Mouse (Mus musculus) hindbrain, embryonic 14.5 days (tissue): ENCODE measurements around the gene Zfp422. TPM values are rescaled to one million over a fixed set of nuclear protein-coding genes. Genes with fewer than 3 reads are reported as not detected.
"Not testable (repeated sequence)": the region's sequence is repeated elsewhere in the genome, so short reads cannot be mapped to it uniquely, and the experiment has no call there.

Source experiments
- ATAC-seq: fragments of 200-750 bp; cut with Nextera tagmentation; 2 replicates; pipeline ENCODE4 v1.8.0; 2017; ENCODE audit warnings: moderate number of reproducible peaks, mild to moderate bottlenecking, moderate TSS enrichment, moderate library complexity; ENCODE audit not compliant: low FRiP score
- DNase-seq: peaks from one replicate; pipeline ENCODE4 v3.0.0-alpha.2; 2015; ENCODE audit warnings: low spot score
- H3K27ac ChIP-seq: fragments of 300-500 bp; sonication (generic); 2 replicates; pipeline ENCODE4 v1.5.1; 2014; ENCODE audit warnings: mild to moderate bottlenecking, moderate library complexity
- H3K27me3 ChIP-seq: fragments of 300-500 bp; sonication (generic); 2 replicates; pipeline ENCODE4 v1.6.1; 2014; ENCODE audit warnings: mild to moderate bottlenecking, low read length, mixed read lengths; ENCODE audit not compliant: control insufficient read depth, insufficient read depth
- H3K36me3 ChIP-seq: fragments of 300-500 bp; sonication (generic); replicated peaks from 2 replicates; pipeline ENCODE4 v1.6.1; 2014; ENCODE audit not compliant: control insufficient read depth, insufficient read depth
- H3K4me1 ChIP-seq: fragments of 300-500 bp; sonication (generic); replicated peaks from 2 replicates; pipeline ENCODE4 v1.6.1; 2014; ENCODE audit warnings: antibody characterized with exemption, low read length, mixed read lengths; ENCODE audit not compliant: control insufficient read depth, insufficient read depth
- H3K4me2 ChIP-seq: fragments of 300-500 bp; sonication (generic); replicated peaks from 2 replicates; pipeline ENCODE4 v1.6.1; 2014; ENCODE audit warnings: mild to moderate bottlenecking, moderate library complexity
- H3K4me3 ChIP-seq: fragments of 300-500 bp; sonication (generic); replicated peaks from 2 replicates; pipeline ENCODE4 v1.5.1; 2014; ENCODE audit warnings: mild to moderate bottlenecking, low read length
- H3K9ac ChIP-seq: fragments of 300-500 bp; sonication (generic); 2 replicates; pipeline ENCODE4 v1.6.1; 2014
- H3K9me3 ChIP-seq: fragments of 300-500 bp; sonication (generic); 2 replicates; pipeline ENCODE4 v1.6.1; 2016; ENCODE audit warnings: low read length; ENCODE audit not compliant: control insufficient read depth
- whole genome bisulfite sequencing: fragments of 180-500 bp; shearing (Covaris S2); extraction: QIAGEN DNeasy Blood & Tissue Kit; methylation state at CpG from one replicate; pipeline ENCODE4 v1.1.7; 2014; 5-methylcytosine and 5-hydroxymethylcytosine counted together
- microRNA-seq: library from miRNA; unstranded; fragments of <30 nt; microRNA quantifications from one replicate; pipeline ENCODE4, GENCODE M21; 2016
- polyA plus RNA-seq: library from polyadenylated mRNA; unstranded; fragments of >200 nt; fragmentation: Nextera tagmentation; extraction: Ambion mirVana; gene quantifications from 2 replicates; pipeline ENCODE4 v1.2.1, GENCODE M21; 2014

The Zfp422 gene
- polyA plus RNA-seq, 1 experiment from 2014 or later: 138 TPM

DNA sequence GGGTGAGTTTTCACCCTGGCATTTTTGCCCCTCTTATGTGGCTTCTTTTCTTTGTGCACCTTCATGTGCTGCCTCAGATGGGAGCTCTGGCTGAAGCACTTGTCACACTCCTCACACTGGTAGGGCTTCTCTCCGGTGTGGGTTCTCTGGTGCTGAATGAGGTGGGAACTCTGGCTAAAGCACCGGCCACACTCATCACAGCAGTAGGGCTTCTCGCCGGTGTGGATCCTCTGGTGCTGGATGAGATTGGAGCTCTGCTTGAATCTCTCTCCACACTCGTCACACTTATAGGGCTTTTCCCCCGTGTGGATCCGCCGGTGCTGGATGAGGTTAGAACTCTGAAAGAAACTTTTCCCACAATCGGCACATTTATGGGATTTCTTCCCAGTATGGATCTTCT lies 2.4 kb downstream of the Zfp422 start:
- not testable (repeated sequence) for H3K9ac ChIP-seq, H3K27ac ChIP-seq, H3K4me2 ChIP-seq, ATAC-seq, H3K27me3 ChIP-seq, H3K4me3 ChIP-seq, H3K9me3 ChIP-seq, DNase-seq
- WGBS: 98% methylated on average over 8 of the region's 9 CpGs
- Histone ChIP-seq H3K36me3 (peaks cover 32% of the 10 kb centered on the region), H3K4me1 (peaks cover 18% of the 10 kb centered on the region)

DNA sequence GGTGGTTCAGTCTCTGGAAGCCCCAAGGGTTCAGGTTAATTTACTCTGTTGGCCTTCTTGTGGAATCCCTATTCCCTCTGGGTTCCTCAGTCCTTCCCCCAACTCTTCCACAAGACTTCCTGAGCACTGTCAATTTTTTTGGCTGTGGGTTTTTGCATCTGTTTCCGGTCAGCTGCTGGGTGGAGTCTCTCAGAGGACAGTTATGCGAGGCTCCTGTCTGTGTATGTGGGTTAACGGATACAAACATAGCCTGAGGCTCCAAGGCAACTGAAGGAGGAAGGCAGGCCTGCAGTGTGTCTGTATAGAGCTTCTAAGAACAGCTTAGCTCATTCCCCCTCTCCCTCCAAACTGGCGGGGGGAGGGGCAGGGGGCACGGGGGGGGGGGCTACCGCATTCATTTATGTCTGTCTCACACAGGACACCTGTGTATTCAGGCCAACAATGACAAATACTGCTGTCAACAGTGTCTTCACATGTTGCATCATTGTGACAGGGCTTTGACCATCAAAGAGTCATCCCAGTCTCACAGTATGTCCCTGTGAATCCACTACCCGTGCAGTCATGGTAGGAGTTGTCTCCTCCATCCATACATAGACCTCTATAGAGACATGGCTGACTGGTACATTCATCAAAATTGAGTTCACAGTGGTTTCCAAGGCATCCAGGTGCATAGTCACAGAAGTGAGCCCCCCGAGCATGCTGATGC lies 7.3 kb downstream of the Zfp422 start:
- Histone ChIP-seq H3K4me1 (no peaks in the 10 kb centered on the region; the same call in 1 of the 2 replicates), H3K27me3 (no peaks in the 10 kb centered on the region), H3K4me3 (no peak overlapping the region), H3K4me2 (no peak overlapping the region), H3K9ac (no peak overlapping the region), H3K36me3 (peaks cover 28% of the 10 kb centered on the region), H3K9me3 (no peaks in the 10 kb centered on the region), H3K27ac (no peak overlapping the region)
- no peak for ATAC-seq
- DNase-seq: no peak
- 73% methylated on average over 8 of the region's 8 CpGs for WGBS

- H3K9ac ChIP-seq: no peak overlapping the region
- DNase-seq: no peak
- no peaks in the 10 kb centered on the region for H3K4me1 ChIP-seq
- H3K4me3 ChIP-seq: no peak overlapping the region
- H3K9me3 ChIP-seq: no peaks in the 10 kb centered on the region
- no peaks in the 10 kb centered on the region for H3K36me3 ChIP-seq
- no peak for ATAC-seq
- H3K4me2 ChIP-seq: no peak overlapping the region
- no peak overlapping the region for H3K27ac ChIP-seq
- no peaks in the 10 kb centered on the region for H3K27me3 ChIP-seq
Observed at GRCm38 (mm10) chr6:116618073-116618472, 10.7 kb downstream of the Zfp422 start.

- 84% methylated on average over 2 of the region's 2 CpGs for WGBS
- no peaks in the 10 kb centered on the region for H3K9me3 ChIP-seq
- H3K4me2 ChIP-seq: no peak overlapping the region
- H3K4me3 ChIP-seq: no peak overlapping the region
- DNase-seq: no peak
- no peak for ATAC-seq
- no peak overlapping the region for H3K27ac ChIP-seq
- no peak overlapping the region for H3K9ac ChIP-seq
- H3K27me3 ChIP-seq: no peaks in the 10 kb centered on the region
- no peaks in the 10 kb centered on the region for H3K4me1 ChIP-seq
- no peaks in the 10 kb centered on the region for H3K36me3 ChIP-seq
Observed at GRCm38 (mm10) chr6:116615719-116616118, 13.1 kb downstream of the Zfp422 start.

DNA sequence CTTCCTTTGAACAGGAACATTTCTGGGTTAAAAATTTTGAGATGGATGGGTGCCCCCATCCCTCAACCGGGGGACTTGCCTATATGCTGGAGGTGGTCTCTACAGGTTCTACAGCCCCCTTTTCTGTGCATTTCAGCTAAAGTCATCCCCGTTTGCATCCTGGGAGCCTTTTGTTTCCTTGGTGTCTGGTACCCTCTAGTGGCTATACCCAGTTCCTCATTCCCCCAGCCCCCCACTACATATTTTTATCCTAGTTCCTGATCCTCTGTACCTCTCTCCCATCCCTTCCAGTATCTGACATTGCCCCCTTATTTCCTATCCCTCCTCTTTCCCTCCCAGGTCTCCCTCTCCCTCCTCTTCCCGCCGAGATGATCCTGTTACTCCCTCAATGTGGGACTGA lies 21.6 kb downstream of the Zfp422 start:
- 42% methylated on average over 4 of the region's 4 CpGs for WGBS

DNA sequence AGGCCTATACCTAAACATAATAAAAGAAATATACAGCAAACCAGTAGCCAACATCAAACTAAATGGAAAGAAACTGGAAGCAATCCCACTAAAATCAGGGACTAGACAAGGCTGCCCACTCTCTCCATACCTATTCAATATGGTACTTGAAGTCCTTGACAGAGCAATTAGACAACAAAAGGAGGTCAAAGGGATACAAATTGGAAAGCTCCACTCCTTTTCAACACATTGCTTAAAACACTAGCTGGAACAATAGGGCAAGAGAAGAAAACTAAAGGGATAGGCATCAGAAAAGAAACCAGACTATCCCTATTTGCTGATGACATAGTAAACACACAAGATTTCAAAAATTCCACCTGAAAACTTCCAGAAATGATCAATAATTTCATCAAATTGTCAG lies 27.8 kb downstream of the Zfp422 start:
- H3K4me2 ChIP-seq, H3K36me3 ChIP-seq, H3K27ac ChIP-seq, ATAC-seq, H3K9ac ChIP-seq, H3K9me3 ChIP-seq, H3K27me3 ChIP-seq, H3K4me1 ChIP-seq, DNase-seq, H3K4me3 ChIP-seq: not testable (repeated sequence)

More for the DNA sequence above, 21.6 kb downstream of the Zfp422 start:
- H3K27ac ChIP-seq: no peak overlapping the region
- DNase-seq (no peak), ATAC-seq (no peak)
- no peaks in the 10 kb centered on the region for H3K27me3 ChIP-seq
- H3K9ac ChIP-seq: no peak overlapping the region
- H3K4me2 ChIP-seq: no peak overlapping the region
- H3K4me1 ChIP-seq: no peaks in the 10 kb centered on the region
- no peaks in the 10 kb centered on the region for H3K36me3 ChIP-seq
- H3K4me3 ChIP-seq: no peak overlapping the region
- H3K9me3 ChIP-seq: no peaks in the 10 kb centered on the region

DNA sequence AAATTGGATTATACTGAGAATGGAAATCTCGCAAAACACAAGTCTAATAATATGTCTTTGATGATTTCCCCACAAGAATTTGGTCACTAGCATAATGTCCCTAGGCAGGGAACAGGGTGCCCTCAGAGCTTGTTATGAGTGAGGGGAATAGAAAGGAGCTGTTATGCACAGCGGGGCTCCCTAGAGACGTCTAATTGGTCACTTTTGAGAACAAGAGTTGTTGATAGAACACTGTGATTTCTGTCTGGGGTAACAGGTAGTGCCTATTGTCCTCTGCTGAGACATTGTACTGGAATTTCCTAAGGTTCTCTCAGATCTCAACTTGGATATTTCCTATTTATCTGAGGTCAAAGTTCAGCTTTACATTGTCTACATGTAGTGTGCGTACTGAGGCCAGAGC lies 44.7 kb downstream of the Zfp422 start, which contains the start of gene Olfr215:
Olfr215 (minus strand) TSS at position 101 of the 400 bp plus-strand sequence.
- H3K4me1 ChIP-seq: no peaks in the 10 kb centered on the region
- H3K4me3 ChIP-seq: no peak within 1 kb of the TSS
- 63% methylated on average over 4 of the region's 4 CpGs for WGBS
- ATAC-seq (no peak), DNase-seq (no peak)
- no peak within 1 kb of the TSS for H3K4me2 ChIP-seq
- H3K9me3 ChIP-seq: no peaks in the 10 kb centered on the region
- H3K27ac ChIP-seq: no peak within 1 kb of the TSS
- no peak within 1 kb of the TSS for H3K9ac ChIP-seq
- H3K27me3 ChIP-seq: no peaks in the 10 kb centered on the region
- no peaks in the 10 kb centered on the region for H3K36me3 ChIP-seq

Small RNAs within 50 kb of the gene (microRNA-seq; reads per million reads assigned to microRNA genes)
- gene Mir7043: 3.2 reads per million, percentile 14 among the genes with 10 or more reads in this experiment

Other genes with a start within 250 kb of the Zfp422 start
- gene Alox5, start 167.8 kb downstream of the Zfp422 start, polyA plus RNA-seq: 0.31 and 0.80 TPM in 2 replicates
- not detected in 2 replicates for gene Olfr211, start 139.9 kb downstream of the Zfp422 start, polyA plus RNA-seq
- gene Olfr212, start 122.5 kb downstream of the Zfp422 start, polyA plus RNA-seq: not detected in 2 replicates
- not detected in 2 replicates for gene Olfr213, start 90.5 kb downstream of the Zfp422 start, polyA plus RNA-seq
- 0.29 and 0.46 TPM in 2 replicates for gene Gm5580, start 77.9 kb downstream of the Zfp422 start, polyA plus RNA-seq
- not detected in 2 replicates for gene Olfr214, start 74.8 kb downstream of the Zfp422 start, polyA plus RNA-seq
- not detected in 2 replicates for gene Olfr215, start 44.8 kb downstream of the Zfp422 start, polyA plus RNA-seq
- gene Depp1, start 21.6 kb upstream of the Zfp422 start, polyA plus RNA-seq: 8.2 and 8.7 TPM in 2 replicates
- gene Rassf4, start 45.0 kb upstream of the Zfp422 start, polyA plus RNA-seq: 30.3 and 33.1 TPM in 2 replicates
- 1.5 and 3.1 TPM in 2 replicates for gene Tmem72, start 87.9 kb upstream of the Zfp422 start, polyA plus RNA-seq